Mouse (Mus musculus): ENCODE measurements around the gene Zc3hc1. TPM values are rescaled to one million over a fixed set of nuclear protein-coding genes. Genes with fewer than 3 reads are reported as not detected.
A peak's percentile ranks its signal among the peaks of the same experiment; 100 is the strongest.

The Zc3hc1 gene
- polyA plus RNA-seq, 1 experiment from 2014 or later: 36.1 TPM

DNA sequence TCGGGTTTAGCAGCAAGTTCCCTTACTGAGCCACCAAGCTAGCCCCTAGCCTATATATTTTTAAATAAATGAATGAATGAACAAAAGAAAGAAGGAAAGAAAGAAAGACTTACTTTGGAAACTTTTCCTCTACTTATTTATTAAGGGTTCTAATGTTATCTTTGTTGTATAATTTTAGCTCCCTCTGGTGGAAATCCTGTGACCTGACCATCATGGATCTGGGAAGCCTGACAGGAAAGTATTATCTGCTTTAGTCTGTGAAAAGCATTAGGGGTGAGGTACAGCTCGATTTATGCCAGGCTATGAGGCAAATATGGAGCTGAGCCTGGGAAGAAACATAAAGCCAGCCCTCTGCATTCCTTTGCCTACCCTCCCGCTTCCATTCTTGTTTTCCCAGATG is 21.5 kb downstream of the Zc3hc1 start:
- Histone ChIP-seq H3K4me1 (replicated peaks) (peaks cover 6% of the 10 kb centered on the region), H3K27ac (peak overlapping the region; percentile 52; the same call in 1 of the 2 replicates), H3K9ac (no peak overlapping the region), H3K27me3 (no peaks in the 10 kb centered on the region), H3K36me3 (peaks cover 77% of the 10 kb centered on the region), H3K9me3 (replicated peaks) (no peaks in the 10 kb centered on the region), H3K4me3 (no peak overlapping the region), H3K4me2 (no peak overlapping the region)
- 58% methylated on average over 3 of the region's 3 CpGs for WGBS
- no peak for ATAC-seq (replicated peaks; ENCODE audit: insufficient number of reproducible peaks, insufficient read depth, low FRiP score, low read depth)

DNA sequence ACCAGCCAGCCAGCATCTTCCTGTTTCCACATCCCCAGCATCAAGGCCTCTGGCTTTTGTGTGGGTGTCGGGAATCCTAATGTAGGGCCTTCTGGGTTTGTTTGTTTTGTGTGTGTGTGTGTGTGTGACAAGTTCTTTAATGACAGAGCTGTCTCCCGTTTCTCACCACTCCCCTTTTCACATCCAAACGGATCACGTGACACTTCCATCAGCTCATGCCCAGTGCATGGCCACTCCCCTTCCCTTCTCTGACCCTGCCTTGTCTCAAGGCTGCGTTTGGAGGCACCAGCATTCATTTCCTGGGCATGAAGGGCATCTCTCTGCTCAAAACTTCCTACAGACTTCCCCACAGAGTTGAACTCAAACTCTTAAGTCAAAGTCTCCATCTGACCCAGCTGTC is 27.0 kb downstream of the Zc3hc1 start:
- 34% methylated on average over 5 of the region's 5 CpGs for WGBS
- no peak for ATAC-seq (replicated peaks; ENCODE audit: insufficient number of reproducible peaks, insufficient read depth, low FRiP score, low read depth)
- Histone ChIP-seq H3K4me1 (replicated peaks) (peaks cover 13% of the 10 kb centered on the region), H3K9ac (no peak overlapping the region), H3K27me3 (no peaks in the 10 kb centered on the region), H3K36me3 (peaks cover 30% of the 10 kb centered on the region), H3K4me2 (no peak overlapping the region), H3K27ac (no peak overlapping the region), H3K9me3 (replicated peaks) (no peaks in the 10 kb centered on the region), H3K4me3 (no peak overlapping the region)

DNA sequence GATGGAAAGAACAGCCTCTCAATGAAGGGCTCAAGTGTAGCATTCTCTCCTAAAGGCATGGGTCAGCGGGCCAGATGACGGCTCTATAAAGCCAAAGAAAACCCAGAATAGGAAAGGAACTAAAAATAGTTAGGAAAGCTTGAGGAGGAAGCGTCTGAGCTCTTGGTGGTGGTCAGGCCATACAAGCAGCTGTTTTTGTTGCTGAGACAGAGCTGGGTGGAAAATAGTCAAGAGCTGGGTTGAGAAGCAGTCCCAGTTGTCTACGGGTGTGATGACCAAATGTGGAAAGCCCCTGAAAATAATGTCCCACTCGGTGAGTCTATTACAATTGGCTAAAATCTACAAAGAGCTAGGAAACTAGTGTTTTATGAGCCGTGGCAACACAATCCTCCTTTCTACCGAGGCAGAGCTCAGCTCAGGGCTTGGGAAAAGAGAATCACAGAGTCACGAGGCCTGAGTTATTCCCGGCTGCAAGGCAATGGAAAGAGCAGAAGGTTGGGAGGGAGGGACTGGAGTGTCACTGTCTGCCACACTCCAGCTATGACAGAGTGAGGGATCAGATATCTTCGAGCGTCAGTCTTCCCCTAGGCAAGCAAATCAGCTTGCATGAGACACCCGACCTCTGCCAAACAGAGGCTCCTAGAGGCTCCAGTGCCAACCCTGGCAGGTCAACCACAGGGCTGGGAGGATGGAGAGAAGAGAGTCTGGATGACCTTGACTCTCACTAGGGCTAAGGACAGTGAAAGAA is 30.9 kb downstream of the Zc3hc1 start:
- H3K27ac ChIP-seq: peak overlapping the region; percentile 81

DNA sequence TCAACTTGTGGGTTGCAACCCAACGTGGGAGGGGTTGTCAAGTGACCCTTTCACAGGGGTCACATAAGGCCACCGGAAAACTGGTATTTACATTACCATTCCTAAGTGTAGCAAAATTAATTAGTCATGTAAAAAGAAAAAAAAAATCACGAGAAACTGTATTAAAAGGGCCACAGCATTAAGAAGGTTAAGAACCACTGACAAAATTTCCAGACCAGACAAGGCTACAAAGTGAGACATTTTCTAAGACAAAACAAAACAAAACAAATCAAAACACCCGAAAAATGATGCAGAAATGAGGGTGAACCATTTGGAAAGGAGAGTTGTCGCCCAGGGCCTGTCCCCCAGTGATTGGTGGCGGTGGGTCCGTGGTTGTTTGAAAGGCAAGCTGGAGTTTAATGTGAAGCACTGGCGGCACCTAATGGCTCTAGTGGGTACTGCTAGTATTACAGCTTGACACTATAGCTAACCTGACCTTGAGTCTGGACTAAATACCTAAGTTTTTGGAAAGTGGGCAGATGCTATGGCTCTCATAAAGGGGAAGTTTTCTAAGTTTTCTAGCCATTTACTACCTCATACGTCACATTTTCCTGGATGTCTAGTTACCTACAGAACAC is 33.2 kb downstream of the Zc3hc1 start:
- Histone ChIP-seq H3K27me3 (no peaks in the 10 kb centered on the region; the same call in 1 of the 2 replicates), H3K4me1 (replicated peaks) (peaks cover 41% of the 10 kb centered on the region), H3K9ac (no peak overlapping the region), H3K36me3 (no peaks in the 10 kb centered on the region), H3K4me2 (peak overlapping the region; percentile 32; the same call in 1 of the 2 replicates), H3K27ac (no peak overlapping the region), H3K4me3 (no peak overlapping the region), H3K9me3 (replicated peaks) (no peaks in the 10 kb centered on the region)
- ATAC-seq (replicated peaks; ENCODE audit: insufficient number of reproducible peaks, insufficient read depth, low FRiP score, low read depth): 0 out of 2 replicates have a peak, but pooled peaks have one; percentile 28
- WGBS: 20% methylated on average over 9 of the region's 9 CpGs

More for the DNA sequence above, 30.9 kb downstream of the Zc3hc1 start:
- no peak overlapping the region for H3K9ac ChIP-seq
- peak; percentile 60; the same call in 1 of the 2 replicates for ATAC-seq (replicated peaks; ENCODE audit: insufficient number of reproducible peaks, insufficient read depth, low FRiP score, low read depth)
- no peak overlapping the region for H3K4me3 ChIP-seq
- peaks cover 33% of the 10 kb centered on the region for H3K4me1 ChIP-seq (replicated peaks)
- peaks cover 3% of the 10 kb centered on the region for H3K36me3 ChIP-seq
- H3K9me3 ChIP-seq (replicated peaks): no peaks in the 10 kb centered on the region
- no peaks in the 10 kb centered on the region; the same call in 1 of the 2 replicates for H3K27me3 ChIP-seq
- 0 out of 2 replicates have a peak overlapping the region, but pooled peaks have one; percentile 2 for H3K4me2 ChIP-seq
- 26% methylated on average over 12 of the region's 12 CpGs for WGBS

DNA sequence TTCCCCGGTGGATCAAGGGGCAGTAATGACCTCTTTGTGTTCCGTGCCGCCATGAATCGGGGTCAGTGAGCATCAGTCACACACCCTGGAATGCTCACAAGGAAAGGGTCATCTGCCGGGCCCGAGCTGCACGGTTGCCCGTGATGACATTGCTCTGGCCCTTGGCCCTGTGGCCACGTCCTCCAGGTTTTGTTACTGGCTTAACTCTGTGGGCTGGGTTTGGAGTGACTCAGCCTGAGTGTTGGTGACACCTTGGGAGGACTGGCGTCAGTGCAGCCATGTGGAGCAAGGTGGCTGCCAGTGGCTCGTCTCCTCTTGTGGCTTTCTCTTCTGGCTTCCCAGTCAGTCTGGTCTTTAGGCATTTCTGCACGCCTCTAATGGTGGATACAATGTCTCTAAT is 34.1 kb downstream of the Zc3hc1 start:
- no peak for ATAC-seq (replicated peaks; ENCODE audit: insufficient number of reproducible peaks, insufficient read depth, low FRiP score, low read depth)

DNA sequence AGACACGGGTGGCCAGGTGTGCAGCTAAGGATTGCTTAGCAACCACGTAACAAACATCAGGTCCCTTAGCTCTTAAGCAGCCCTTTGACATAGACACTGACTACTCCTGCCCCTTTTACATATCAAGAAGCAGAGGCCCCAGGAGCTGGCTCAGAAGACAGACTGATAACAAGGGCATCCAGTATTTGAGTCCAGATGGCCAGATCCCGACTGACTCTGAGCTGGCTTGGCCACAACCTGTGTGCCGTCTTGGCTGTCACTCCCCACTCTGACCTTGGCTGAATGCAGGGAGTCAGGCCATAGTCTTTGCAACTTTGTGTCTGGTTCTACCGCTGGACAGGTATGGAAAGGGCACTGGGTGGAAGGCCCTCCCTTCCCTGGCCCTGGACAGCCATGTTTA is 34.7 kb downstream of the Zc3hc1 start:
- H3K36me3 ChIP-seq: no peaks in the 10 kb centered on the region
- no peak overlapping the region for H3K9ac ChIP-seq
- 59% methylated on average over 5 of the region's 5 CpGs for whole genome bisulfite sequencing
- no peaks in the 10 kb centered on the region; the same call in 1 of the 2 replicates for H3K27me3 ChIP-seq
- H3K4me3 ChIP-seq: no peak overlapping the region
- H3K4me2 ChIP-seq: no peak overlapping the region
- peaks cover 41% of the 10 kb centered on the region for H3K4me1 ChIP-seq (replicated peaks)
- H3K9me3 ChIP-seq (replicated peaks): no peaks in the 10 kb centered on the region
- no peak overlapping the region; the same call in 1 of the 2 replicates for H3K27ac ChIP-seq
- ATAC-seq (replicated peaks; ENCODE audit: insufficient number of reproducible peaks, insufficient read depth, low FRiP score, low read depth): no peak

More for the DNA sequence above, 34.1 kb downstream of the Zc3hc1 start:
- Histone ChIP-seq H3K36me3 (no peaks in the 10 kb centered on the region), H3K27me3 (no peaks in the 10 kb centered on the region; the same call in 1 of the 2 replicates), H3K4me2 (no peak overlapping the region), H3K9ac (no peak overlapping the region), H3K4me3 (no peak overlapping the region), H3K27ac (no peak overlapping the region), H3K4me1 (replicated peaks) (peaks cover 41% of the 10 kb centered on the region), H3K9me3 (replicated peaks) (no peaks in the 10 kb centered on the region)
- 83% methylated on average over 12 of the region's 12 CpGs for WGBS

DNA sequence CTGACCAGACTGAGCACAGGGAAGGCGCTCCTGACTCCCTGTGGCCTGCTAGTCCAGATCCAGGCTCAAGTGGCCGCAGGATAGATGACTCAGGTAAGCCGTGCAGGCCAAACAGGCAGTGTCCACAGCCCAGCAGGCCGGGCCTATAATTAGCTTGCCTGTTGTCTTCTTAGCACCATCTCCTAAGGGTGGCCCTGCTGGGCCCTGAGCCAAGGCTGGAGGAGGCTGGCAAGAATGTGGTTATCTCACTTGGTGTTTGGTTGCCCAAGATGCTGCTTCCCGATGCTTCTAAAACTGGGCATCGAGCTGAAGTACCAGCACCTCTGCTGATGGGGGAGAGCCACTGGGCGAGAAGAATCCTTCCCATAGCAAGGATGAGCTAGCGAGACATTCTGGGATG is 35.1 kb downstream of the Zc3hc1 start:
- ATAC-seq (replicated peaks; ENCODE audit: insufficient number of reproducible peaks, insufficient read depth, low FRiP score, low read depth): 0 out of 2 replicates have a peak, but pooled peaks have one; percentile 21
- Histone ChIP-seq H3K36me3 (no peaks in the 10 kb centered on the region), H3K4me2 (no peak overlapping the region), H3K9ac (no peak overlapping the region), H3K4me1 (replicated peaks) (peaks cover 41% of the 10 kb centered on the region), H3K4me3 (no peak overlapping the region), H3K9me3 (replicated peaks) (no peaks in the 10 kb centered on the region), H3K27me3 (no peaks in the 10 kb centered on the region; the same call in 1 of the 2 replicates), H3K27ac (no peak overlapping the region; the same call in 1 of the 2 replicates)
- WGBS: 50% methylated on average over 8 of the region's 8 CpGs

DNA sequence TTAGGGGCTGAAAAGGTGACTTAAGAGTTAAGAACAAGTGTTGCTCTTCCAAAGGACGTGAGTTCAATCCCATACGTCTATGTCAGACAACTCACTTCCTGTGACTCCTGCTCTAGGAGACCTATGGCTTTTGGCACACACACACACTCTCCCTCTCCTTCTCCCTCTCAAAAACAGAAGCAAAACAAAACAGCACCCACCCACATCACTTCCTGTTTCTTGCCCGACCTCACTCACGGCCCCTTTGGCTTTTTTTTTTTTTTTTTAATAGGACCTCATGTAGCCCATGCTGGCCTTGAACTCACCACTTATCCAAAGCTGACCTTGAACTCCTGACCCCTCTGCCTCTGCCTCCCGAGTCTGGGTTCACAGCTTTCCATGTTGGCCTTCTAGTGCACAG is 36.1 kb downstream of the Zc3hc1 start:
- H3K27me3 ChIP-seq: no peaks in the 10 kb centered on the region; the same call in 1 of the 2 replicates
- no peak overlapping the region for H3K4me2 ChIP-seq
- H3K4me3 ChIP-seq: no peak overlapping the region
- 33% methylated on average over 5 of the region's 5 CpGs for WGBS
- no peaks in the 10 kb centered on the region for H3K9me3 ChIP-seq (replicated peaks)
- H3K4me1 ChIP-seq (replicated peaks): peaks cover 35% of the 10 kb centered on the region
- H3K36me3 ChIP-seq: no peaks in the 10 kb centered on the region
- ATAC-seq (replicated peaks; ENCODE audit: insufficient number of reproducible peaks, insufficient read depth, low FRiP score, low read depth): no peak
- no peak overlapping the region for H3K27ac ChIP-seq
- H3K9ac ChIP-seq: no peak overlapping the region

DNA sequence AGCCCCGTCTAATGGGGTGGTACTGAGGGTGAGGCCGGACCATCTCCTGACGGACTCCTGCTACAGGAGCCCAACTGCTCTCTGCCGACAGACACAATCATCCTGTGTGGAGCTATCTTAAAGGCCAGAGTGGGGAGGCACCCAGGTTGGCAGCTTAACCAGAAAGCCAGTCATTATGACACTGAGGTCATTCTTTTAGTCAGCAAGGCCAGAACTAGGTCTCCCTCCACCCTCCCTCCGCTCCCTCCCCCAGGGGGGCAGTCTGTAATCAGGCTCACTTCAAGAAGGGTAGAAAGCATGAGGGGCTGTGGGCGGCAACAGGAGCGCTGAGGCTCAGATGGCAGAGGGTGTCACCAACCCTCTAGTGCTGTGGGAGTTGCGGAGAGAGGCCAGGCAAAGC is 37.2 kb downstream of the Zc3hc1 start:
- no peaks in the 10 kb centered on the region; the same call in 1 of the 2 replicates for H3K27me3 ChIP-seq
- peaks cover 28% of the 10 kb centered on the region for H3K4me1 ChIP-seq (replicated peaks)
- H3K4me3 ChIP-seq: no peak overlapping the region
- no peak overlapping the region for H3K9ac ChIP-seq
- no peak for ATAC-seq (replicated peaks; ENCODE audit: insufficient number of reproducible peaks, insufficient read depth, low FRiP score, low read depth)
- H3K4me2 ChIP-seq: no peak overlapping the region
- 65% methylated on average over 8 of the region's 8 CpGs for WGBS
- no peak overlapping the region for H3K27ac ChIP-seq
- H3K36me3 ChIP-seq: no peaks in the 10 kb centered on the region
- H3K9me3 ChIP-seq (replicated peaks): no peaks in the 10 kb centered on the region

DNA sequence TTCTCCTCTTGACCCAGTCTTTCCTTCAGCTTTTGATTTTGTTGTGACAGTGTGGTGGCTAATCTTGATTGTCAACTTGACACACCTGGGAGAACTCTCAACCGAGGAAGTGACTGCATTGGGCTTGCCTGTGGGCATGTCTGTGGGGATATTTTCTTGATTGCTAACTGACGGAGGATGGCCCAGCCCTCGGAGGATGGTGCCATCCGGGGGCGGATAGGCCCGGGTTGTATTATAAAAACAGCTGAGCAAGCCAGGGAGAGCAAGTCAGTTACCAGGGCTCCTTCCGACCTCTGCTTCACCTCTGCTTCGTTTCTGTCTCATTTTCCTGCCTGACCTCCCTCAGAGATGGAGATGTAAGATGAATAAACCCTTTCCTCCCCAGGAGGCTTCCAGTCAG is 38.1 kb downstream of the Zc3hc1 start:
- ATAC-seq (replicated peaks; ENCODE audit: insufficient number of reproducible peaks, insufficient read depth, low FRiP score, low read depth): no peak
- H3K4me1 ChIP-seq (replicated peaks): peaks cover 28% of the 10 kb centered on the region
- H3K36me3 ChIP-seq: no peaks in the 10 kb centered on the region
- no peaks in the 10 kb centered on the region; the same call in 1 of the 2 replicates for H3K27me3 ChIP-seq
- WGBS: 41% methylated on average over 8 of the region's 8 CpGs
- H3K4me2 ChIP-seq: no peak overlapping the region
- H3K9ac ChIP-seq: no peak overlapping the region
- H3K4me3 ChIP-seq: no peak overlapping the region
- no peak overlapping the region for H3K27ac ChIP-seq
- no peaks in the 10 kb centered on the region for H3K9me3 ChIP-seq (replicated peaks)

DNA sequence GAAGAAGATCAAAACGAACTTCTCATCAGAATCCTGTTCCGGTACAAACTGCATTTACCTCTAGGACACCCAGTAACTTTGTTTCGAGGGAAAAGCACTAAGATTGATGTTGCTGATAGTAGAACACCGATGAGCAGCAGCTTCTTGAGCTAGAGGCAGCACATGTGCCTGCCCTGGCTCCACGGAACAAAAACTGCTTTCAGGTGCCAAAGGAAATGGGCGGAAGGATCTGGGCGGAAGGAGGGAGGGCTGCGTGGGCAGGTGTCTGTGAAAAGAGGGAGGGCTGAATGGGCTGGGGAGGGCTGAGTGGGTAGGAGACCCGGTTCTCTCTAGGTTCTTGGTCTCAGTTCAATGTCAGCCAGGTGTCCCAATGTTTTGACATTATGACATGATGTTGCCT is 39.5 kb downstream of the Zc3hc1 start:
- Histone ChIP-seq H3K36me3 (no peaks in the 10 kb centered on the region), H3K27me3 (no peaks in the 10 kb centered on the region), H3K4me3 (no peak overlapping the region), H3K9me3 (replicated peaks) (no peaks in the 10 kb centered on the region), H3K27ac (no peak overlapping the region), H3K9ac (no peak overlapping the region), H3K4me1 (replicated peaks) (peaks cover 22% of the 10 kb centered on the region), H3K4me2 (no peak overlapping the region)
- WGBS: 65% methylated on average over 9 of the region's 9 CpGs
- no peak for ATAC-seq (replicated peaks; ENCODE audit: insufficient number of reproducible peaks, insufficient read depth, low FRiP score, low read depth)

Measured in heart, embryonic 15.5 days (tissue).